Mouse (Mus musculus) forebrain, embryonic 11.5 days (tissue): ENCODE results near the gene Npas2. TPM values are rescaled to one million over a fixed set of nuclear protein-coding genes. Genes with fewer than 3 reads are reported as not detected.
A peak's percentile ranks its signal among the peaks of the same experiment; 100 is the strongest.

ENCODE experiments used
- ATAC-seq: fragments of 200-750 bp; cut with Nextera tagmentation; replicated peaks from 2 replicates; pipeline ENCODE4 v1.8.0; 2017; ENCODE audit warnings: moderate TSS enrichment; ENCODE audit not compliant: low FRiP score
- DNase-seq: peaks from one replicate; pipeline ENCODE4 v3.0.0-alpha.2; 2017; ENCODE audit warnings: low spot score
- H3K27ac ChIP-seq: fragments of 300-500 bp; sonication (generic); 2 replicates; pipeline ENCODE4 v1.5.1; 2014; ENCODE audit warnings: low read depth, low read length
- H3K27me3 ChIP-seq: fragments of 300-500 bp; sonication (generic); 2 replicates; pipeline ENCODE4 v1.6.1; 2014; ENCODE audit warnings: mild to moderate bottlenecking, low read length, mixed read lengths; ENCODE audit not compliant: control insufficient read depth, insufficient read depth
- H3K36me3 ChIP-seq: fragments of 300-500 bp; sonication (generic); 2 replicates; pipeline ENCODE4 v1.6.1; 2014; ENCODE audit warnings: mild to moderate bottlenecking, low read length, moderate library complexity, mixed read lengths; ENCODE audit not compliant: control insufficient read depth, insufficient read depth
- H3K4me1 ChIP-seq: fragments of 300-500 bp; sonication (generic); replicated peaks from 2 replicates; pipeline ENCODE4 v1.6.1; 2014; ENCODE audit warnings: low read length, mixed read lengths; ENCODE audit not compliant: control insufficient read depth, insufficient read depth
- H3K4me2 ChIP-seq: fragments of 300-500 bp; sonication (generic); 2 replicates; pipeline ENCODE4 v1.6.1; 2014; ENCODE audit warnings: low read depth, mild to moderate bottlenecking, low read length, moderate library complexity, mixed read lengths; ENCODE audit not compliant: severe bottlenecking
- H3K4me3 ChIP-seq: fragments of 300-500 bp; sonication (generic); 2 replicates; pipeline ENCODE4 v1.5.1; 2014; ENCODE audit warnings: low read depth, low read length
- H3K9ac ChIP-seq: fragments of 300-500 bp; sonication (generic); 2 replicates; pipeline ENCODE4 v1.6.1; 2014; ENCODE audit warnings: low read length
- H3K9me3 ChIP-seq: fragments of 300-500 bp; sonication (generic); 2 replicates; pipeline ENCODE4 v1.6.1; 2016; ENCODE audit warnings: low read length, mixed read lengths; ENCODE audit not compliant: control insufficient read depth
- WGBS: fragments of 180-500 bp; shearing (Covaris S2); extraction: QIAGEN DNeasy Blood & Tissue Kit; methylation state at CpG from one replicate; pipeline ENCODE4 v1.1.7; 2014; 5-methylcytosine and 5-hydroxymethylcytosine counted together
- polyA plus RNA-seq: library from polyadenylated mRNA; unstranded; fragments of >200 nt; fragmentation: Nextera tagmentation; extraction: Ambion mirVana; gene quantifications from 2 replicates; pipeline ENCODE4 v1.2.1, GENCODE M21; 2014

Gene Npas2
- polyA plus RNA-seq, 1 experiment from 2014 or later, result not detected

- no peak for ATAC-seq
- peak; percentile 44 for DNase-seq
- no peak overlapping the region for H3K4me2 ChIP-seq
- 89% methylated on average over 7 of the region's 7 CpGs for WGBS
- H3K36me3 ChIP-seq, result peaks cover 13% of the 10 kb centered on the region; the same call in 1 of the 2 replicates
- H3K9ac ChIP-seq, result no peak overlapping the region
- H3K27ac ChIP-seq, result no peak overlapping the region
- H3K4me1 ChIP-seq, result no peaks in the 10 kb centered on the region
- H3K9me3 ChIP-seq, result no peaks in the 10 kb centered on the region
- H3K4me3 ChIP-seq, result no peak overlapping the region
- no peaks in the 10 kb centered on the region for H3K27me3 ChIP-seq
These were observed 182.6 kb downstream of the Npas2 start for GRCm38 (mm10) chr1:39376121-39376520.

- WGBS, result 94% methylated on average over 9 of the region's 9 CpGs
- H3K9ac ChIP-seq, result no peak overlapping the region
- ATAC-seq (no peak), DNase-seq (peak; percentile 50)
- no peaks in the 10 kb centered on the region for H3K9me3 ChIP-seq
- no peaks in the 10 kb centered on the region for H3K27me3 ChIP-seq
- H3K36me3 ChIP-seq, result peaks cover 10% of the 10 kb centered on the region; the same call in 1 of the 2 replicates
- H3K4me2 ChIP-seq, result no peak overlapping the region
- no peaks in the 10 kb centered on the region for H3K4me1 ChIP-seq
- H3K27ac ChIP-seq, result no peak overlapping the region
- H3K4me3 ChIP-seq, result no peak overlapping the region
These were observed 183.3 kb downstream of the Npas2 start for GRCm38 (mm10) chr1:39376726-39377240.

- no peaks in the 10 kb centered on the region; the same call in 1 of the 2 replicates for H3K36me3 ChIP-seq
- 78% methylated on average over 1 of the region's 1 CpGs for WGBS
- no peaks in the 10 kb centered on the region for H3K9me3 ChIP-seq
- H3K4me1 ChIP-seq, result no peaks in the 10 kb centered on the region
- no peak overlapping the region for H3K4me3 ChIP-seq
- no peak overlapping the region for H3K9ac ChIP-seq
- no peak overlapping the region for H3K27ac ChIP-seq
- no peak for DNase-seq
- no peak for ATAC-seq
- H3K27me3 ChIP-seq, result no peaks in the 10 kb centered on the region
- H3K4me2 ChIP-seq, result no peak overlapping the region
These were observed 185.0 kb downstream of the Npas2 start for GRCm38 (mm10) chr1:39378540-39378939.

GRCm38 (mm10) chr1:39379021-39379420 is 185.5 kb downstream of the Npas2 start:
- Histone ChIP-seq H3K9ac (no peak overlapping the region), H3K4me2 (no peak overlapping the region), H3K27me3 (no peaks in the 10 kb centered on the region), H3K9me3 (no peaks in the 10 kb centered on the region), H3K4me1 (no peaks in the 10 kb centered on the region), H3K36me3 (no peaks in the 10 kb centered on the region; the same call in 1 of the 2 replicates), H3K4me3 (no peak overlapping the region), H3K27ac (no peak overlapping the region)
- WGBS, result 82% methylated on average over 5 of the region's 5 CpGs
- no peak for DNase-seq
- no peak for ATAC-seq

- no peak overlapping the region for H3K4me2 ChIP-seq
- 89% methylated on average over 9 of the region's 9 CpGs for WGBS
- H3K9ac ChIP-seq, result no peak overlapping the region
- no peak for DNase-seq
- H3K4me1 ChIP-seq, result no peaks in the 10 kb centered on the region
- H3K4me3 ChIP-seq, result no peak overlapping the region
- no peaks in the 10 kb centered on the region for H3K9me3 ChIP-seq
- no peak for ATAC-seq
- H3K27me3 ChIP-seq, result no peaks in the 10 kb centered on the region
- H3K27ac ChIP-seq, result no peak overlapping the region
- no peaks in the 10 kb centered on the region; the same call in 1 of the 2 replicates for H3K36me3 ChIP-seq
These were observed 187.5 kb downstream of the Npas2 start for GRCm38 (mm10) chr1:39381017-39381416.

- no peak overlapping the region for H3K4me3 ChIP-seq
- no peak overlapping the region for H3K4me2 ChIP-seq
- H3K9me3 ChIP-seq, result no peaks in the 10 kb centered on the region
- no peaks in the 10 kb centered on the region for H3K4me1 ChIP-seq
- 84% methylated on average over 9 of the region's 9 CpGs for WGBS
- DNase-seq (no peak), ATAC-seq (no peak)
- H3K27me3 ChIP-seq, result no peaks in the 10 kb centered on the region
- H3K36me3 ChIP-seq, result no peaks in the 10 kb centered on the region
- H3K9ac ChIP-seq, result no peak overlapping the region
- no peak overlapping the region for H3K27ac ChIP-seq
These were observed 191.4 kb downstream of the Npas2 start for GRCm38 (mm10) chr1:39384914-39385313.

GRCm38 (mm10) chr1:39386456-39386855 is 192.9 kb downstream of the Npas2 start:
- Histone ChIP-seq H3K4me2 (no peak overlapping the region), H3K4me1 (no peaks in the 10 kb centered on the region), H3K27me3 (no peaks in the 10 kb centered on the region), H3K4me3 (no peak overlapping the region), H3K36me3 (no peaks in the 10 kb centered on the region), H3K9me3 (no peaks in the 10 kb centered on the region), H3K9ac (no peak overlapping the region), H3K27ac (no peak overlapping the region)
- WGBS, result 81% methylated on average over 3 of the region's 3 CpGs
- ATAC-seq (no peak), DNase-seq (no peak)

GRCm38 (mm10) chr1:39387497-39387896 is 194.0 kb downstream of the Npas2 start:
- Histone ChIP-seq H3K27me3 (no peaks in the 10 kb centered on the region), H3K4me1 (no peaks in the 10 kb centered on the region), H3K4me3 (no peak overlapping the region), H3K9me3 (no peaks in the 10 kb centered on the region), H3K27ac (no peak overlapping the region), H3K9ac (no peak overlapping the region), H3K36me3 (no peaks in the 10 kb centered on the region), H3K4me2 (no peak overlapping the region)
- no peak for DNase-seq
- ATAC-seq, result no peak
- 88% methylated on average over 4 of the region's 4 CpGs for WGBS

GRCm38 (mm10) chr1:39388163-39388562 is 194.6 kb downstream of the Npas2 start:
- WGBS, result 88% methylated on average over 2 of the region's 2 CpGs
- Histone ChIP-seq H3K4me1 (no peaks in the 10 kb centered on the region), H3K27me3 (no peaks in the 10 kb centered on the region)

More at GRCm38 (mm10) chr1:39388163-39388562, 194.6 kb downstream of the Npas2 start:
- ATAC-seq, result no peak
- Histone ChIP-seq H3K9me3 (no peaks in the 10 kb centered on the region), H3K36me3 (no peaks in the 10 kb centered on the region), H3K4me3 (no peak overlapping the region), H3K27ac (no peak overlapping the region), H3K9ac (no peak overlapping the region), H3K4me2 (no peak overlapping the region)
- DNase-seq, result no peak
